Mouse (Mus musculus): ENCODE measurements around the gene Flii.

Gene Flii

GRCm38 (mm10) chr11:60726601-60727391 lies at the start of gene Flii:
TSS of gene Flii (minus strand) at chr11:60727263.
- peak; percentile 49 for DNase-seq (ENCODE audit: low spot score)

- DNase-seq (ENCODE audit: low spot score) = no peak
Observed at GRCm38 (mm10) chr11:60776107-60776828, 49.2 kb upstream of the Flii start.

GRCm38 (mm10) chr11:60775578-60775977 lies 48.5 kb upstream of the Flii start:
- no peak for DNase-seq (ENCODE audit: low spot score)

GRCm38 (mm10) chr11:60774841-60775240 lies 47.8 kb upstream of the Flii start:
- no peak for DNase-seq (ENCODE audit: low spot score)

GRCm38 (mm10) chr11:60774158-60774689 lies 47.2 kb upstream of the Flii start:
- no peak for DNase-seq (ENCODE audit: low spot score)

GRCm38 (mm10) chr11:60772161-60772560 lies 45.1 kb upstream of the Flii start:
- DNase-seq (ENCODE audit: low spot score) = no peak

GRCm38 (mm10) chr11:60770776-60771175 lies 43.7 kb upstream of the Flii start:
- no peak for DNase-seq (ENCODE audit: low spot score)

GRCm38 (mm10) chr11:60769322-60769721 lies 42.3 kb upstream of the Flii start:
- no peak for DNase-seq (ENCODE audit: low spot score)

- no peak for DNase-seq (ENCODE audit: low spot score)
Observed at GRCm38 (mm10) chr11:60766969-60767368, 39.9 kb upstream of the Flii start.

GRCm38 (mm10) chr11:60761681-60762080 lies 34.6 kb upstream of the Flii start:
- no peak for DNase-seq (ENCODE audit: low spot score)

GRCm38 (mm10) chr11:60755570-60755969 lies 28.5 kb upstream of the Flii start:
- DNase-seq (ENCODE audit: low spot score) = no peak

- DNase-seq (ENCODE audit: low spot score) = no peak
Observed at GRCm38 (mm10) chr11:60740321-60740720, 13.3 kb upstream of the Flii start.

GRCm38 (mm10) chr11:60737450-60737849 lies 10.4 kb upstream of the Flii start:
- DNase-seq (ENCODE audit: low spot score) = no peak

- no peak for DNase-seq (ENCODE audit: low spot score)
Observed at GRCm38 (mm10) chr11:60736491-60736890, 9.4 kb upstream of the Flii start.

- DNase-seq (ENCODE audit: low spot score) = no peak
Observed at GRCm38 (mm10) chr11:60735191-60735590, 8.1 kb upstream of the Flii start.

- no peak for DNase-seq (ENCODE audit: low spot score)
Observed at GRCm38 (mm10) chr11:60734206-60734605, 7.1 kb upstream of the Flii start.

- DNase-seq (ENCODE audit: low spot score) = no peak
Observed at GRCm38 (mm10) chr11:60731251-60731650, 4.2 kb upstream of the Flii start.

GRCm38 (mm10) chr11:60730169-60730568 lies 3.1 kb upstream of the Flii start:
- DNase-seq (ENCODE audit: low spot score) = no peak

GRCm38 (mm10) chr11:60729217-60729641 lies 2.2 kb upstream of the Flii start:
- DNase-seq (ENCODE audit: low spot score) = no peak

- peak; percentile 76 for DNase-seq (ENCODE audit: low spot score)
Observed at GRCm38 (mm10) chr11:60728260-60728761, 1.2 kb upstream of the Flii start, which contains the start of gene Mief2. TSS of gene Mief2 (plus strand) at chr11:60728398.

- DNase-seq (ENCODE audit: low spot score) = no peak
Observed at GRCm38 (mm10) chr11:60727392-60728140, 503 bp upstream of the Flii start.

- no peak for DNase-seq (ENCODE audit: low spot score)
Observed at GRCm38 (mm10) chr11:60719263-60719662, 7.8 kb downstream of the Flii start.

Data from urinary bladder, postnatal 10 days (tissue).